Mouse (Mus musculus) urinary bladder, adult 2 months (tissue): ENCODE results near the gene Mical2. TPM values are rescaled to one million over a fixed set of nuclear protein-coding genes. Genes with fewer than 3 reads are reported as not detected.

Experiments
- DNase-seq: peaks from one replicate; pipeline ENCODE4 v3.0.0; 2022; ENCODE audit warnings: low spot score
- polyA plus RNA-seq: library from polyadenylated mRNA; depleted of rRNA; stranded (reverse); fragments of >200 nt; gene quantifications from 2 replicates; pipeline ENCODE4 v1.2.3, GENCODE M21; 2012; rRNA removed

The Mical2 gene
- polyA plus RNA-seq, 1 experiment = 22.9 TPM

- no peak for DNase-seq
Measured at GRCm38 (mm10) chr7:112457373-112457772, 231.7 kb downstream of the Mical2 start.

- no peak for DNase-seq
Measured at GRCm38 (mm10) chr7:112457920-112458319, 232.3 kb downstream of the Mical2 start.

DNA sequence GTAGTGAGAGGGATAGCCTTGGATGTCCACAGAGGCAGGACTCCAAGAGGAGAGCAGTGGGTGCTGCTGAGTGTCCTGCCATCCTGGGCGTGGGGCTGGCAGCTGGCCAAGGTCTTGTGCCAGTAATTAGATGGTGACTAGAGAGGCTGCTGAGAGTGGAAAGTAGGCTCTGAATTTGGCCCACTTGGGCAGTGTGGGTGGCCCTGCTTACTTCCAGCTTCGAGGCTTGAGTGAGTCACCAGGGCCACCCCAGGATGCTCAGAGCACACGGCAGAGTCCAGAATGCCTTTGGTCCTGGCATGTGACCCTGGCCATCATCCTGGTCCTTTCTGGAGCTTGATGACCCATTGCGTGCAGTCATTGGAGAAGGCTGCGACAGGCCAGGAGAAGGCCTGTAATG lies 232.8 kb downstream of the Mical2 start:
- no peak for DNase-seq

Other genes with a start within 250 kb of the Mical2 start
- 37.2 and 45.3 TPM in 2 replicates for gene Usp47, start 202.4 kb upstream of the Mical2 start, polyA plus RNA-seq
- 68.6 and 94.4 TPM in 2 replicates for gene Dkk3, start 66.8 kb upstream of the Mical2 start, polyA plus RNA-seq
- 140 and 183 TPM in 2 replicates for gene Parva, start 201.6 kb downstream of the Mical2 start, polyA plus RNA-seq